Mouse (Mus musculus): ENCODE data around the gene Tcf12. TPM values are rescaled to one million over a fixed set of nuclear protein-coding genes. Genes with fewer than 3 reads are reported as not detected.

The Tcf12 gene
- polyA plus RNA-seq (2012; rRNA removed), result 53.4 and 108 TPM in 2 replicates

DNA sequence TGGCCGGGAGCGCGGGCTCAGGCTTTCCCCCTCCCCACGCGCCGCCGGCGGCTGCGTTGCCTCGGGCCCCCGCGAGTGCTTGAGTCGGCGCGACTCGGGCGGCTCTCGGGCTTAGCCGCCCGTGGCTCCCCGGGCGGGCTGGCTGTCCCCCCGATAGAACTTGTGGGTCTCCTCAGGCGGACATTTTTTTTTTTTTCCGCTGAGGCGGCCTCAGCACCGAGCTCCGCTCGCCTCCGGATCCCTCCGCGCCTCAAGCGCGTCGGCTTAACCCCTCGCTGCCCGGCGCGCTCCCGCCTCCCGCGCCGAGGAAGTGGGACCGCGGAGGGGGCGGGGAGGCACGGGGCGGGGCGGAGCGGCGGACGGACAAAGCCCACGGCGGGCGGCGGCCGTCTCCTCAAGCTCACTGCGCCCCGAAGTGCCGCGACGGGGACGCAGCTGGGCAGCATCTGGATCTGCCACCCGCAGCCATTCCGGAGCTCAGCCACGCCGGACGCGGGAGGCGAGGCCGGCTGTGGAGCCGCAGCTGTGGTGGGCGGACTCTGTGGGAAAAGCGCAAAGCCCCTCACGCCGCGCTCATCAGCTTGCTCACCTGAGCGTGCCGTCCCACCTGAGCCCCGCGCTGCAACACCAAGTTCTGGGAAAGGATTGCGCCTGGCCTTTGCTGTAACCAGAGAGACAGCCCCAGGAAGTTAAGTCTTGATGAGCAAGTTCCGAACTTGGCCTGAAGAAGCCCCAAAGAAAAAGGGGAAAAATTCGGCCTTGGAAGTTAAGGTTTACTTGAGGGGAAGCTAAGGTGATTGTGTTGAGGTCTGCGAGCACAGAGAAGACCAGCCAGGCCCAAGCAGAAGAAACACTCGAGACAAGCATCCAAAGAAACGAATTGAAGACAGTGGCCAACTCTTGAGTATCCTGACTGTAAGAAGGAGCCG lies at the start of gene Tcf12:
Gene Tcf12 (minus strand): TSS at position 250 of the 929 bp plus-strand sequence.

Other genes starting within 250 kb of the Tcf12 start
- 8.8 and 9.1 TPM in 2 replicates for gene Zfp280d, start 163.0 kb upstream of the Tcf12 start, polyA plus RNA-seq (2012; rRNA removed)

All from ovary, adult 2 months (tissue).